Mouse (Mus musculus): ENCODE measurements around the gene Trim15.

GRCm38 (mm10) chr17:36851200-36851599 is 15.8 kb downstream of the Trim15 start:
- no peak for TF ChIP-seq GATA1 (IDR thresholded peaks at IDR 0.05; ENCODE audit: borderline replicate concordance, low read length)
- TF ChIP-seq FLI1 (IDR thresholded peaks at IDR 0.05; ENCODE audit: low read length) = no peak

Data from megakaryocyte, embryonic 14.5 days (primary cell).